Mouse (Mus musculus) brain, embryonic 14.5 days (tissue): ENCODE data around the gene Scamp3.

Experiments
- CTCF ChIP-seq: fragments of 200-500 bp; IDR thresholded peaks from 2 replicates; pipeline ENCODE4 v1.5.1; 2012; ENCODE audit warnings: inconsistent platforms, mild to moderate bottlenecking, moderate library complexity, borderline replicate concordance; ENCODE audit not compliant: insufficient read depth, insufficient read length; ENCODE audit errors: extremely low read depth
- POLR2A ChIP-seq: fragments of 200-500 bp; IDR thresholded peaks from 2 replicates; pipeline ENCODE4 v1.6.1; 2012; ENCODE audit warnings: mild to moderate bottlenecking, inconsistent platforms, borderline replicate concordance; ENCODE audit not compliant: poor library complexity, insufficient read depth, insufficient read length, severe bottlenecking; ENCODE audit errors: extremely low read depth

- peak; percentile 50; the same call in 1 of the 2 replicates for TF ChIP-seq POLR2A
- TF ChIP-seq CTCF = no peak
These were observed at the start of gene Scamp3 for GRCm38 (mm10) chr3:89177242-89178106.
